In the genomic region with DNA sequence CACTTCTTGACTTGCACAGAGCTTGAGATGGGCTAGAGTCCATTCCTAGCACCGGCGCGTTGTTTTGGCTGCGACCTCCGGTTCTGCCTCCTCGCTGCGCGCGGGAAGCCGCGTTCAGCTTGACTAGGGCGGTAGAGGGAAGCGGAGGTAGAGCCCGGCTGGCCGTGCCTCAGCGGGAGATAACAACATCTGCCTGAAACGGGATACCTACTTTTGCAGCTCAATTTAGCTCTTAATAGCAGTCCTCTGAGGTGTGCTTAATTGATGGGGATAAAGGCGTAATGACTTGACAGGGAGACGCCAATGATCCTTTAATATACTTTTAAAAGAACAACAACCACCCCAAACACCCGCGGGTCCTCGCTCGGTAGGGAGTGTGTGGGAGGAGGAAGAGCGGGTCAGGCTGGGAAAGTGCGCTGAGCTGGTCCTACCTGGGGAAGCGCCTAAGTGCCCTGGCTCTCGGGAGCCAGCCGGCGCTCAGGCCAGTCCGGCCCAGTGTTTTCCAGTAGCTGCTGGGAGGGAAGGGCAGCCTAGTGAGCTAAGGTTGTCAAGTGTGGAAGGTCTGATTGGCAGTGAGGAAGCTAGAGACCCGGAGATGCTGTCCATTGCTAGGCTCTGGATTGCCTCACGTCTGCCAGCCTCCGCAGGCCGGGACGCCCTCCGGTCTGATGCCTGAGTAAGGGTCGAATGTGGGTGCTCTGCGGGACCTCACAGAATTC, we compare ENCODE assay signal across 8 mouse cellular contexts. TPM values are rescaled to one million over a fixed set of nuclear protein-coding genes. Genes with fewer than 3 reads are reported as not detected.
DNase-seq lines count a peak whose midpoint lies in the region; ATAC-seq lines count a peak whose summit lies in the region.

No protein-coding gene starts in this region.

- peak; percentile 83 for ATAC-seq in kidney, embryonic 14.5 days (ENCODE audit: low FRiP score, low TSS enrichment)
- ATAC-seq in hindbrain, embryonic 12.5 days (ENCODE audit: low FRiP score): peak; percentile 71
- no peak for ATAC-seq in liver, embryonic 16.5 days (ENCODE audit: low read depth)
- ATAC-seq in stomach, embryonic 16.5 days (ENCODE audit: insufficient read depth, low FRiP score): peak; percentile 65; the same call in 1 of the 2 replicates

- H3K27me3 ChIP-seq in kidney, embryonic 14.5 days (ENCODE audit: control insufficient read depth, insufficient read depth, low read length): peaks cover 8% of the 10 kb centered on the region; the same call in 1 of the 2 replicates
- H3K27me3 ChIP-seq in hindbrain, embryonic 12.5 days: peaks cover 9% of the 10 kb centered on the region; the same call in 1 of the 2 replicates
- H3K27me3 ChIP-seq in liver, embryonic 16.5 days (ENCODE audit: control insufficient read depth, insufficient read depth, low read depth, low read length): peaks cover 66% of the 10 kb centered on the region
- H3K27me3 ChIP-seq in stomach, embryonic 16.5 days (ENCODE audit: control insufficient read depth, insufficient read depth, low read length): peaks cover 12% of the 10 kb centered on the region; the same call in 1 of the 2 replicates

- H3K36me3 ChIP-seq in kidney, embryonic 14.5 days (ENCODE audit: control insufficient read depth, insufficient read depth, low read length): no peaks in the 10 kb centered on the region
- no peaks in the 10 kb centered on the region for H3K36me3 ChIP-seq in hindbrain, embryonic 12.5 days
- H3K36me3 ChIP-seq in liver, embryonic 16.5 days (ENCODE audit: control insufficient read depth, insufficient read depth): no peaks in the 10 kb centered on the region
- no peaks in the 10 kb centered on the region for H3K36me3 ChIP-seq in stomach, embryonic 16.5 days (ENCODE audit: control insufficient read depth, insufficient read depth, low read length)

- H3K27ac ChIP-seq in kidney, embryonic 14.5 days (ENCODE audit: low read depth, low read length): 0 out of 2 replicates have a peak overlapping the region, but pooled peaks have one; percentile 19
- peak overlapping the region; percentile 69 for H3K27ac ChIP-seq in hindbrain, embryonic 12.5 days
- H3K27ac ChIP-seq in liver, embryonic 16.5 days (ENCODE audit: low read length): no peak overlapping the region
- no peak overlapping the region for H3K27ac ChIP-seq in stomach, embryonic 16.5 days (ENCODE audit: low read length)

- H3K9ac ChIP-seq in kidney, embryonic 14.5 days (ENCODE audit: low read depth, low read length): peak overlapping the region; percentile 58
- H3K9ac ChIP-seq in hindbrain, embryonic 12.5 days: peak overlapping the region; percentile 69
- H3K9ac ChIP-seq in liver, embryonic 16.5 days (ENCODE audit: low read depth, low read length): no peak overlapping the region
- peak overlapping the region; percentile 59 for H3K9ac ChIP-seq in stomach, embryonic 16.5 days (ENCODE audit: low read length)

- no peak for DNase-seq in kidney, adult 9 months
- DNase-seq in R1 (ENCODE audit: low read depth, low spot score): peak; percentile 47
- peak; percentile 79 for DNase-seq in embryo, embryonic 11 days
- DNase-seq in frontal cortex, postnatal 10 days (ENCODE audit: low spot score in 2 of 2): no peak

- H3K4me2 ChIP-seq in kidney, embryonic 14.5 days (replicated peaks; ENCODE audit: low read depth, low read length): peak overlapping the region; percentile 80
- H3K4me2 ChIP-seq in hindbrain, embryonic 12.5 days (replicated peaks): peak overlapping the region; percentile 86
- H3K4me2 ChIP-seq in liver, embryonic 16.5 days (ENCODE audit: low read depth, low read length): peak overlapping the region; percentile 14
- peak overlapping the region; percentile 65 for H3K4me2 ChIP-seq in stomach, embryonic 16.5 days (ENCODE audit: low read depth, low read length)

- peak overlapping the region; percentile 37 for H3K4me3 ChIP-seq in kidney, embryonic 14.5 days (ENCODE audit: low read length)
- H3K4me3 ChIP-seq in hindbrain, embryonic 12.5 days: peak overlapping the region; percentile 38
- peak overlapping the region; percentile 6; the same call in 1 of the 2 replicates for H3K4me3 ChIP-seq in liver, embryonic 16.5 days (ENCODE audit: low read depth, low read length)
- peak overlapping the region; percentile 36 for H3K4me3 ChIP-seq in stomach, embryonic 16.5 days (replicated peaks; ENCODE audit: low read length)

- H3K4me1 ChIP-seq in kidney, embryonic 14.5 days (ENCODE audit: control insufficient read depth, insufficient read depth, low read length): peaks cover 20% of the 10 kb centered on the region; the same call in 1 of the 2 replicates
- peaks cover 65% of the 10 kb centered on the region for H3K4me1 ChIP-seq in hindbrain, embryonic 12.5 days
- H3K4me1 ChIP-seq in liver, embryonic 16.5 days (ENCODE audit: control insufficient read depth, low read depth, low read length): no peaks in the 10 kb centered on the region
- H3K4me1 ChIP-seq in stomach, embryonic 16.5 days (ENCODE audit: control insufficient read depth, insufficient read depth, low read length): peaks cover 6% of the 10 kb centered on the region; the same call in 1 of the 2 replicates

- WGBS in kidney, embryonic 14.5 days: 1% methylated on average over 38 of the region's 38 CpGs
- WGBS in hindbrain, embryonic 12.5 days: 1% methylated on average over 38 of the region's 38 CpGs
- WGBS in liver, embryonic 16.5 days (ENCODE audit: insufficient replicate concordance): 2% methylated on average over 38 of the region's 38 CpGs
- 6% methylated on average over 38 of the region's 38 CpGs for WGBS in stomach, embryonic 16.5 days

- no peaks in the 10 kb centered on the region for H3K9me3 ChIP-seq in kidney, embryonic 14.5 days (ENCODE audit: control insufficient read depth, low read length)
- H3K9me3 ChIP-seq in hindbrain, embryonic 12.5 days (replicated peaks): no peaks in the 10 kb centered on the region
- no peaks in the 10 kb centered on the region for H3K9me3 ChIP-seq in liver, embryonic 16.5 days (replicated peaks; ENCODE audit: control insufficient read depth, low read length)
- H3K9me3 ChIP-seq in stomach, embryonic 16.5 days (replicated peaks; ENCODE audit: control insufficient read depth, low read length): no peaks in the 10 kb centered on the region

RNA-seq across cellular contexts. Expression of a gene that starts 10.6 kb away (rescaled TPM):
- polyA plus RNA-seq in kidney, embryonic 14.5 days (2014; fragmentation: Nextera tagmentation; extraction: Ambion mirVana): 26.8 and 36.9 TPM in 2 replicates
- polyA plus RNA-seq in hindbrain, embryonic 12.5 days (2016; fragmentation: Nextera tagmentation; extraction: Ambion mirVana): 64.7 and 88.3 TPM in 2 replicates
- 0.15 and 0.17 TPM in 2 replicates for polyA plus RNA-seq in liver, embryonic 16.5 days (2015; fragmentation: Nextera tagmentation; extraction: Ambion mirVana)
- 9.1 and 12.6 TPM in 2 replicates for polyA plus RNA-seq in stomach, embryonic 16.5 days (2015; fragmentation: Nextera tagmentation; extraction: Ambion mirVana)

Comparison
In these comparisons a context has a peak if more than half of its experiments do, and no peak if none do; other contexts are left out.
1. H3K27ac ChIP-seq: peak in kidney, embryonic 14.5 days (single experiment) and hindbrain, embryonic 12.5 days (single experiment); none in liver, embryonic 16.5 days (single experiment) and stomach, embryonic 16.5 days (single experiment).
2. H3K4me2 ChIP-seq: peak in every context shown above with its lines; median percentile 86 in hindbrain, embryonic 12.5 days; 80 in kidney, embryonic 14.5 days; 65 in stomach, embryonic 16.5 days; 14 in liver, embryonic 16.5 days.
3. DNase-seq: peak in R1 (single experiment) and embryo, embryonic 11 days (single experiment); none in kidney, adult 9 months (single experiment) and frontal cortex, postnatal 10 days (0 of 2).
4. Peak in every context shown above with its lines, with median percentiles within 50 percentile points of each other: H3K4me3 ChIP-seq.